Mouse (Mus musculus): ENCODE data around the gene Zfp367.

The Zfp367 gene

GRCm38 (mm10) chr13:64089130-64089529 is 63.9 kb downstream of the Zfp367 start, which contains the start of gene Hsd17b3:
Gene Hsd17b3, minus strand, starts transcription at chr13:64089230.
- no peak for DNase-seq

GRCm38 (mm10) chr13:64088057-64088456 is 64.9 kb downstream of the Zfp367 start:
- DNase-seq, result no peak

GRCm38 (mm10) chr13:64086036-64086435 is 67.0 kb downstream of the Zfp367 start:
- no peak for DNase-seq

GRCm38 (mm10) chr13:64083331-64083730 is 69.7 kb downstream of the Zfp367 start:
- DNase-seq, result no peak
